Mouse (Mus musculus): ENCODE measurements at regions not wholly inside any gene's neighbourhood (a gene's known extent, or its start where the extent isn't known, plus 50 kb on each side); places are given as distances from the start of the nearest gene placed in this dataset.
A peak's percentile ranks its signal among the peaks of the same experiment; 100 is the strongest.

DNA sequence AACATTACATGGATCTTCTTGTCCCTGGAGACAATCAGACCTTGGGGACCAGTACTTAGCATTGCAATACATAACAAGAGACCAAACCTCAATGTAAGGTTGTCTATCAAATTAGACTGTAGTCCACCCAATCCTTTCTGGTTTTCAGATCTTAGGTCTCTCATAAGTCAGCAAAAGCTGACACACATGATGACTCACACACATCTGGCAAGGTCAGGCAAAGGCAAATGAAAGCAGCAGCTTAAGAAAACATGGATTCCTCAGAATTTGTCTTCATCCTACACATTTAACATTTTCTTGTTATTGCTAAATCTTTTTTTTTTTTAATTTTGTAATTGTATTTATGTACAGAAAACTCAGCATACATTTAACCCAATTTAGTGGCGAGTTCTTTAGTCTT, 52.0 kb downstream of the Gm11983 start:
- no peak for DNase-seq (ENCODE audit: extremely low spot score, low spot score)

DNA sequence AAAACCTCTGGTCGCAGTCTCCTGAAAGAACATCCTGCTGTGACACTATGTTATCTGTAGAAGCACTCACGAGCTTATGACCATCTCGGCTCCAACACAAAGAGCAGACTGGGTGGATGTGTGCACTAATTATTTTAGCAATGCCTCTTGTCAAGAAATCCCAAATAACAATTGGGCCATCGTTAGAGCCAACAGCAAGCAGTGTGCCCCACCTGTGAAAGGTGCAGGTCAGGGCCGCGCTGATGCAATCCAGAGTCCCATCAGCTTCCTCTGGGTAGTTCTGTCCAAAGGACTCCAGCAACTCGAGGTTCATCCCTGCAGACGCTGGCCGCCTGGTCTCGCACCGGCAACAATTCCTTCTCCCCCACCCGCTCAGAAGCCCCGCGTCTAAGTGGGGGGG, 54.6 kb downstream of the Gm11983 start:
- DNase-seq (ENCODE audit: extremely low spot score, low spot score) = no peak

DNA sequence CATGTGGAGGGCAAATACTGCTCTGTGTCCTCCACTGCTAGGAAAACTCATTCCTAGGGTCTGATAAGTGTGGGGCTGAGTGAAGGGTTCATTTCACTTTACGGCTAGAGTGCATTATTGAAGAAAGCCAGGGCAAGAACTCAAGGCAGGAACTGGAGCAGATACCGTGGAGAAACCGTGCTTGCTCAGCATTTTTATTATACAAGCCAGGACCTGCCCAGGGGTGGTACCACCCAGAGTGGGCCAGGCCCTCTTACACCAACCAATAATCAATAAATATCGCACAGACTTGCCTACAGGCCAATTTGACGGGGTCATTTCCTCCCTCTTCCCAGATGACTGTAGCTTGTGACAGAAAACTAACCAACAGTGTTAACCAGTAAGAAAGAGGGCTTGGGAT, 57.7 kb downstream of the Gm11983 start:
- no peak for DNase-seq (ENCODE audit: extremely low spot score, low spot score)

DNA sequence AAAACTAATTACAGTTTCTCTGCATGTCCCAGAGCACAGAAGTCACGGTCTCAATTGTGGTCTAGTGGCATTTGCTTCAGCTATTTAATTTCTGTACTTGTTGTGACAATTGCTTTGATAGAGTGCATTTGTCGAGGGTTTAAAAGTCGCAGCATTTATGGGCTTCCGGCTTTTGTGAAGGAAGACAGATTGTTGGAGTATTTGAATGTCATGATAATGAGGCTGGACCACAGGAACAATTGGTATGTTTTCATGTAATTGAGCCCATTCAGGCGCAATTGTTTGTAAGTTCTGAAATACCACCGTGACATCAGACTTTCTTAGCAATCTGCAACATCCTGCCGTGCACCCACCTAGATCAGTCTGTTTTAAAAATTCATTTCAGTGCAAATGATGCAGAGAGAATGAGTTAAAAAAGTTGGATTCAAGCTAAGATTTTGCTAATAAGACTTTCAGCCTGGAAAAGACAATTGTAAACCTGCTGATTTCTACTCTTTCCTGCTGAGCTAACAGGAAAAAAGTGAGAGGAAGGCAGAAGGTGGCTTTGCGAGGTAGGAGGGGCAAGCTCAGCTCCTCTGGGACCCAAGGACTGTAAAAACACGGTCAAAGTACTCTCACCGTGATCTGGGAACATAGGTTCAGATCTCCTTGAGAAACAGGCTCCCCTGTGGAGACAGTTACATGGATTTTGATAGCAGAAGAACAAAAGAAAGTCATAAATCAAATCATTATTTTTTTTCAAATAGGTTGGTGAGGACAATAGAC, 58.7 kb downstream of the Gm11983 start:
- DNase-seq (ENCODE audit: extremely low spot score, low spot score) = no peak

DNA sequence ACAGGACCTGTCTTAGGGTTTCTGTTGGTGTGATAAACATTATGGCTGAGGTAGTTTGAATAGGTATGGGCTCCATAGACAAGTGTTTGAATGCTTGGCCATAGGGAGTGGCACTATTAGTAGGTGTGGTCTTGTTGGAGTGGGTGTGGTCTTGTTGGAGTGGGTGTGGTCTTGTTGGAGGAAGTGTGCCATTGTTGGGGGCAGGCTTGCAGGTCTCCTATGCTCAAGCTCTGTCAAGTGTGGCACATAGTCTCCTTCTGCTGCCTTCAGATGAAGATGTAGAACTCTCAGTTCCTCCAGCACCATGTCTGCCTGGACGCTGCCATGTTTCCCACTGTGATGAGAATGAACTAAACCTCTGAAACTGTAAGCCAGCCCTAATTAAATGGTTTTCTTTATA, 59.9 kb downstream of the Gm11983 start:
- no peak for DNase-seq (ENCODE audit: extremely low spot score, low spot score)

DNA sequence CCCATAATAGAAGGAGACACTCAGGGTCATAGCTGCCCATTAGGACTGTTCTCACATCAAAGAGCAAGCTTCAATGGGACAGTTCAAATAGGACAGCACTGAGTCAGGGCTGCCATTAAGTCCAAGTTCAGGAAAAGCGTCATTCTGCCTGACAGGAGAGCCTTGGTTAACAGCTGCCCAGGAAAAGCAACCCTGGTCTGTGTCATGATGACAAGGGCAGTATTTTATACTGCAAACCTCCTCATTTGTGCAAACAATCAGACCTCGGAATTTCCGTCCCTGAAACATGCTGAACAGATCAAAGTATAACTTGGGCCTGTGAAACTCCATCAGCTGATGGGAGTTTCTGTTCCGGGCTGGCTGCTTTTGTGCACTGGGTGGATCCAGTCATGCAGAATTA, 62.8 kb downstream of the Gm11983 start:
- no peak for DNase-seq (ENCODE audit: extremely low spot score, low spot score)

DNA sequence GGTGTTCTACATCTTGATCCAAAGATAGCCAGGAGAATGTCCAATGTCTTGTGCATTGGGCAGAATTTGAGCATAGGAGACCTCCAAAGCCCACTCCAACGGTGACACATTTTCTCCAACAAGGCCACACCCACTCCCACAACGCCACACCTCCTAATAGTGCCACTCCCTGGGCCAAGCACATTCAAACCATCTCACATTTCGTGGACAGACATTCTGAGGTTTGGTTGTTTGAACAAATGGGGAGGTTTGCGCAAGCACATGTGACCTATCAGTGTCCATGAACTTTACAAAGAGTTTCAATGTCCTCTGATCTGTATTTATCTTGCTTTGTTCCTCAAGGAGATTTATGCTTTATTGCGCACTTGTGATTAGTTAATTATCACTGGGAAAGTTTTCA, 63.5 kb downstream of the Gm11983 start:
- no peak for DNase-seq (ENCODE audit: extremely low spot score, low spot score)

DNA sequence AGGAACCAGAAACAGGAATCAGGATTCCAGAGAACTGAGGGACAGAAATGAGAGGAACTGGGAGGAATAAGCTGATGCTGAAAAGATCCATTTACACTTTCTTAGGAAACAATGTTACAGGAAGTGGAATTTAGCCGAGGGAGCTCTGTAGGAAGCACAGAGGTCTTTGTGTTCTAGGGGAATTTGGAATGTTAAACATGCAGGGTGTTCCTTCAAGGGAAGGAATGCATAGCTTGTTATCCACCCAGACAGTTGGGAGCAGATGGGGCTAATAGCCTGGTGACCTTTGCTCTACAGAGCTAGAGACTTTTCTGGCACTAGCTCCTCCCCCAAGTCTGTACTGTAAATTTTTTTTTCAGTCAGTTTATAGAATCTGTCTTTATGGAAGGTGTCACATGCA, 64.1 kb downstream of the Gm11983 start:
- DNase-seq (ENCODE audit: extremely low spot score, low spot score) = no peak

DNA sequence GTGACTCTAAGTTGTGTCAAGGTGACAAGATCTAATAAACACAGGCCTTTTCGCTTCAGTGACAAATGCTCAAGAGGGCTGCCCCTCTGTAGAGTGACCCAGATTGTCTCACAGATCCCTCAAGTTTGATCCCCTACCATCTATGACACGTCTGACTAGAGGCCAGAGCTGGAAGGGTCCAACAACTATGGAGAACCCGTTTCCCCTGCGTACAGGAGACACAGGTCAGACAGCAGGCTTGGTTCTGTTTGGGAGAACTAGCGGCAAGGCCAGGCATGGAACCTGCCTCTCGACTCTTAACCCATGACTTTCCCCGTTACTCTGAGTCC, 68.1 kb downstream of the Gm11983 start:
- no peak for DNase-seq (ENCODE audit: extremely low spot score, low spot score)

DNA sequence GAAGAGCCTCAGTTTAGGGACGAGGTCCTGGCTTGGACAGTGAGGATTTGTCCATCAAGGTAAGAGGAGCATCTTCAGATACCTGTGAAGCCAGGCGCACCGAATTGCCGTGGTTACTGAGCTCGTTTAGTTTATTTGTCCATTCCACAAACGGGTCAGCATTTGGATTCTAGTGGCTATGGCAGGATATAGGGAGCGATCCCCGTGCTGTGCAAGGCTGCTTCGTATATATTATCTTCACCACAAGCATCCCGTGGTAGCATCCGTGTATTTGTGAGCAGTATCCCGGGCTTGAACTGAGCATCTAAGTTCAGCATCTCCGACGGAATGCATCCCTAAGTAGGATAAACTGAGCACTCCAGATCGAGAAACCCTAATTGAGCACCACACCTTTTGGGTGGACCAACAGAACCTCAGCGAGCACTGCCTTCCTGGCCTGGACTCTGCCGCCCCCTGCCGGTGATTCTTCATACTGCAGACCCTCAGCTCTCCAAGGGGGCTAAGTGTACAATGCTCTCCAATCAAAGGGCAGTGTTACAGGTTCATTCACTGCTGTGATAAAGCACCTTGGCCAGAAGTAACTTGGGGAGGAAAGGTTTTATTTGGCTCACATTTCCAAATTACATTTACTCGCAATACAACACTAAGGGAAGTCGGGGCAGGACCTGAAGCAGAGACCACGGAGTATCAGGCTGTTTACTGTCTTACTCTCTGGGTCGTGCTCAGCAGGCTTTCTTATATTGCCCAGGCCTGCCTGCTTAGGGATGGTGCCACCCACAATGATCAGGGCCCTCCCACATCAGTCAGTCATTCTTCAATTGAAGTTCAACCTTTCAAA, 68.6 kb downstream of the Gm11983 start:
- peak; percentile 78 for DNase-seq (ENCODE audit: extremely low spot score, low spot score)

DNA sequence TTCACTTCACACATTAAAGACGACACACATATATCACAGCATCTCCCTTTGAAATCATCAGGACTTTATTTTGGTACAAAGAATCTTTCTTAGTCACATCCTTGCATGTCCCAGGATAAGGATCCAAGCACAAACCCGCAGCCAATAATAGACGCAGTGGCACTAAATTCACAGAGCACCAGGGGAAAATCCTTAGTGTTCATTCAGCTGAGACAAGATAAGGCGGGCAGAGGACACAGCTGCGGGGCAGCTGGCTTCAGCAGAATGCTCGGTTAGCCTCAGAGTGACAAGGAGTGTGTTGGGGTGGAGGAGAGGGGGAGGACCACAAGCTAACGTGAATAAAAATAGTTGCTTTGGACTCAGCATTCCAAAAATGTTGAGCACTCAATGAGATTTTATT, 70.7 kb downstream of the Gm11983 start:
- DNase-seq (ENCODE audit: extremely low spot score, low spot score) = no peak

DNA sequence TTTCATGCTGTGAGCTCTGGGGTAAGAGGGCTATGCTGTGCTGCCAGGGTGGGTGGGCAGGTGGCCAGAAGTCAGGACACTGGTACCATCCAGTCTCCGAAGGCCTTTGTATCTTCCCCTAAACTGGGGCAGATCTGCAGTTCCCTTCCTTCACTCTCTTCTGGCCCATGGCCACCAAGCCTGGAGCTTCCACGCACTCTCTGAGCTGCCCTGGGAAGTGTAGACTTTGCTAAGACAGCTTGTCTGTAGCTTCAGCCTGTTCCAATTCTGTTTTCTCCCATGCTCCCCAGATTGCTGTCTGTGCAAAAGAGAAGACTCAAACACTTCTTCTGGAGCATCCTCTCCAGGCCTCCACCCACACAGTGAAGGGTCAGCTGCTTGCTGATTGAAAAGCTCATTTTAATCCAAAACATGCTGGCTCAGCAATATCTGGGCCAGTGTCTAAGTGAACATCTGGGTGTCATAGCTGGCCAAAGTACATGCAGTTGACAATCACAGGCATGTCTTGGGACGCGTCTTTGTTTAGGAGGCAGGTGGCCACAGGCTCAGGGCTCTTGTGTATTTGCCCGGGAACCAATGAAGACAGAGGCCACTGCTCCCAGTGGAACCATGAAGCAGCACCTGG, 72.0 kb downstream of the Gm11983 start:
- no peak for DNase-seq (ENCODE audit: extremely low spot score, low spot score)

DNA sequence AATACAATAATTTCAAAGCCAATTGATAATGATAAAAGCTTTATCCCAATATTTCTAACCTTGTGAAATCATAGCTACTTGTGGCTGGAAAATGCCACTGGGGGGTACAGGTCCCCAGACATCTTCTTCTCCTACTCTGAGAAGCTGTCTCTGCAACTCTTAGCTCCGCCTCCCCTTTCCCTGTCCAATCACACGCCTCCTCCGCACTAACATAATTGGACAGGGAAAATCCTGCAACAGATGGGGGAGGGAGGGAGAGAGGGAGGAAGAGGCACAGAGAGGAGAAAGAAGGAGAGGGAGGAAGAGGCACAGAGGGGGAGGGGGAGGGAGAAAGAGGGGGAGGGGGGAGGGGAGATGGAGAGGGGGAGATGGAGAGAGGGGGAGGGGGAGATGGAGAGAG, 73.3 kb downstream of the Gm11983 start:
- no peak for DNase-seq (ENCODE audit: extremely low spot score, low spot score)

DNA sequence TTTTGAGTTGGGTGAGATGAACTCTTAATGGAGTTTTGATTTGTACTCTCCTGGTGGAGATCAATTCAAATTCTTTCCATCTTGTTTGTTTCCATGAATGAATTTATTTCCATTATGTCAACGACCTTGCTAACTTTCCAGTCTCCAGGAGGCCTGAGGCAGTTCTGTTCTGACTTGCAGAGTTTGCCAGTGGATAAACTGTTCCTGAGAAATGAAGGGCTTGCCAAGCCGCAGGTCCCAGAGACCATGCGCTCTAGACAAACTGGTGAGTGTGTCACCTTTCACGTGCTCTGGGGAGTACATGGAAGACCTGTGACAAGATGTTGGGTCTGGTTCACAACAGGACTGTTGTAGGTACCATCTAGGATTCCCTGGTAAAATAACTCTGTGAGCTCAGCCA, 74.5 kb downstream of the Gm11983 start:
- DNase-seq (ENCODE audit: extremely low spot score, low spot score) = no peak

DNA sequence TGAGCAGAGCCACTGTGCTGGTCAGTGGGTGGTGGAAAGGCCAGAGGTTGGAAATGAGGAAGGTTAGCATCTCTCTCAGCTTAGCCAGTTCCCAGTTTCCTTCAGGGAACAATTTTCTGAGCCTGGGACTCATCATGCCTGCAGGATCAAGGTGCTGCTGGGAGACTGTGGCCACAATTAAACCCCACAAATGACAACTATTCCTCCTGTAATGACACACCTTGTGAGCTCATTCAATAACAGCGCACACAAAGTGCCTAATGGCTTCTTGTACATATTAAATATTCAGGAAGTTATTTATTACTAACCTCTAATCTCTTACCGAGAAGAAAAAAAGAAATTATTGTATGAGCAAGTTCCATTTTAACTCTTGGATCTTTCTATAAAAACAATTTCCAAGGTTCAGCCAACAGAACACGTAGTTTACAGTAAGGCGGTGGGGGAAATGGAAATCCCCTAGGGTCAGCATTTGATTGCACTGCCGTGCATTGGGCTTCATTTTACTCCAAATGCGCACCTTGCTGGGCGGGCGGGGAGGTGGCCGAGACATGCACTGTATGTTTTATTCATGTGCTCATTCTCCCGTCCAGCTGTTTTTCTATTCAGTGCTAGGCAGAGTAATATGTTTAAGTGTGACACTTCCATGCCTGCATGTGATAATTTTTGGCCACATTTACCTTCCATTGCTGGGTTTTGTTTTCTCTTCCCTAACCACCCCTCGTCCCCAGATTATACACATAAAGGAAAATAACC, 75.4 kb downstream of the Gm11983 start:
- DNase-seq (ENCODE audit: extremely low spot score, low spot score) = no peak

DNA sequence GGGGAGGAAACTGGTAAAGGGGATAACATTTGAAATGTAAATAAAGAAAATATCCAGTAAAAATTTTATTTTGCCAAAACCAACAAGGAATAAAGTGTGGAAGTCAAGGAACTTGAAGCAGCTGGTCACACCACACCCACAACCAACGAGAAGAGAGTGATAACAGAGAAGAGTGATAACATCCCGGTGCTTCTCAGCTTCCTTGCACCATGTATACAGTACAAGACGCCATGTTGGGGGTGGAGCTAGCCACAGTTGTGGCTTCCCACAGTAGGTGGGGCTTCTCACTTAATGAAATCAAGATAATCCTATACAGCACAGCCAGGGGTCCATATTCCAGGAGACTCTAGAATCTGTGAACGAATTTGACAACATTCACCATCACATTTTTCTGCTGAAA, 77.9 kb downstream of the Gm11983 start:
- DNase-seq (ENCODE audit: extremely low spot score, low spot score) = no peak

DNA sequence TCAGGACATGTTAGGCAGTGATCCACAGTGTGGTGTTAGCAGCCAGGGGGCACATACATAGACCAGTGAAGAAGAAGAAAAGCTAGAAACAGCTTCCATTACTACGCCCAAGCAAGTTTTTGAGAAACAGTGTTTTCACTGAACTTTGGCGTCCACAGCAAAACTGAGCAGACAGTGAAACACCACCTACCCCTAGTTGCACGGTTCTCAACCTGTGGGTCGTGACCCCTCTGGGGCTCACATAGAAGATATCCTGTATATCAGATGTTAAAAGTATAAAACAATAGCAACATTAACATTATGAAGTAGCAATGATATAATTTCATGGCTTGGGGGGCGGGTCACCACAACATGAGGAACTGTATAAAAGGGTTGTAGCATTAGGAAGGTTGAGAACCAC, 81.1 kb downstream of the Ramp3 start:
- no peak for DNase-seq (ENCODE audit: extremely low spot score, low spot score)

DNA sequence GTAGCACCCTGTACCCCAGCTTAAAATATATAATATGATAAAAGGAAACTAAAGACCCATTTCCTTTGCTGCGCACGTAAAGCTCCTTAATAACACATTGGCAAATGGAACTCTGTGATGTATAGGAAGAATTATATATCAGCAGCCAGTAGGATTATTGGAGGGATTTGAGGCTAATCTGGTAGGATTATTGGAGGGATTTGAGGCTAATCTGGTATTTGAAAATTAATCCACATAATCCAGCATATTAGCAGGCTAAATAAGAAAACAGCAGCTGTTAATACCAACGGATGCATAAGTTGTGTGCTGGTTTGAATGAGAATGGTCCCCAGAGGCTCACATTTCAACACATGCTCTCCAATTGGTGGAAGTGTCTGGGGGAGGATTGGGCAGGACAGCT, 80.3 kb downstream of the Ramp3 start:
- no peak for DNase-seq (ENCODE audit: extremely low spot score, low spot score)

DNA sequence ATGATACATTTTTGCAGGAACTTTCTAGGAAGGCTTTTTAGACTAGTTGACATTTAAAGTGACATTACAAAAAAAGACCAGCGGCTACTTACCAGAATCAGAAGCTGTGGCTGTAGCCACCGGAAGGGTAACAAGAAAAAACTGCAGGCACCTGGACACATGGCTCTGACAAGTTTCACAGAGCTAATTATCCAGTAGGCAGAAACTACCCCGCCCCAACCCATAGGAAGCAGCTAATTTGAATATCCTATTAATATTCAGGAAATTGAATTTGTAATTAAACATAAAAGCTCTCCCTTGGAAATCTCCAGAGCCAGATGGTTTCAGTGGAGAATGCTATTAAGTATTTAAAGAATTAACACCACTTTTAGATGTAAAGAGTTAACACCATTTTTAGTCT, 79.8 kb downstream of the Ramp3 start:
- no peak for DNase-seq (ENCODE audit: extremely low spot score, low spot score)

DNA sequence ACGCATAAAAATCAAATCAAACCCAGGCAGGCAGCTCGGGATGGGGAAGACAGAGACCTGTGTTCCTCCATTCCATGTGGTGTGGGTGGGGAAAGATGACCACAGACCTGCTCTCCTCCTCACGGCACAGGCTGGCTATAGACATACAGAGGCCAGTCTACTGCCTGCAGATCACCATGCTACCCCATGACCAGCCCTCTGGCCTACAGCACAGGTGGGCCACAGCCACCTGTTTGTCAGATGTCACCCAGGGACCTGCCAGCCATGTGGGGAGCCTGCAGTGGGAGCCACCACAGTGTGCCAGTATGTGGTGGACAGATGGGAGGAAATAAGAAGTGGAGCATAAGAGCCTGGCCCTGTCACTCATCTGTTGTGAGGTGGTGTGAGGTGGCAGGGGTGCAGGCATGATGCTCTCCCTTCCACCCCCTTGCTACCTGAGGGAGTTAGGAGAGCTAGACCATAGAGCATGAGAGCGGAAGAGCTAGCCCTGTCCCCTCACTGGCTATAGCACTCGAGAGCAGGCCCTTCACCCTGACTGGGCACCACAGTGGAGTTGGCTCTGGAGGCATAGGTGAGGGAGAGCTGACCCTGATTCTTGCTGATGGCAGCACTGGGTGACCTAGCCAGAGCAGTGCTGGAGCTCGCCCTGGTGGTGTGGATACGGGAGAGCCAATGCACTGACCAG, 76.6 kb downstream of the Ramp3 start:
- no peak for DNase-seq (ENCODE audit: extremely low spot score, low spot score)

DNA sequence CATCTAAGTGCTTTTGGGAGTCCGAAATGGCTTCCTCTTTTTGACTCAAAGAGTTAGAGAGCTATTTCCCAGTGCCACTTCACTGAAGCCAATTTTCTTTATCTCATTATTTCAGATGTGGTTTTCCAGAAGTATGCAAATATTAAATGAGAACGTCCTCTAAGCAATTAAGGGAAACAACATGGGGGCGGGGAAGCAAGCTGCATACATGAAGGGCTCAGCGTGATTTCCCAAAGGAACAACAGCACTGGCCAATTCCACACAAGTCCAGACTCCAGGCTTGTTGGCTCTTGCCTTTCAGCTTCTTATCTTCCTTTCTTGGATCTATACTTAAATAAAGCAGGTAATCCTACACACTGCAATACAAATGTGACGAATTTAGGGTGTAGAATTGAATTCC, 73.2 kb downstream of the Ramp3 start:
- DNase-seq (ENCODE audit: extremely low spot score, low spot score) = no peak
